Mouse (Mus musculus) cerebellum, postnatal 14 days (tissue): ENCODE measurements at regions not wholly inside any gene's neighbourhood (a gene's known extent, or its start where the extent isn't known, plus 50 kb on each side); places are given as distances from the start of the nearest gene placed in this dataset.

ENCODE experiments used
- DNase-seq, 2 experiments: peaks; one replicate each; pipeline ENCODE4 v3.0.0; 2021; ENCODE audit warnings: mixed read lengths in 2 of 2

DNA sequence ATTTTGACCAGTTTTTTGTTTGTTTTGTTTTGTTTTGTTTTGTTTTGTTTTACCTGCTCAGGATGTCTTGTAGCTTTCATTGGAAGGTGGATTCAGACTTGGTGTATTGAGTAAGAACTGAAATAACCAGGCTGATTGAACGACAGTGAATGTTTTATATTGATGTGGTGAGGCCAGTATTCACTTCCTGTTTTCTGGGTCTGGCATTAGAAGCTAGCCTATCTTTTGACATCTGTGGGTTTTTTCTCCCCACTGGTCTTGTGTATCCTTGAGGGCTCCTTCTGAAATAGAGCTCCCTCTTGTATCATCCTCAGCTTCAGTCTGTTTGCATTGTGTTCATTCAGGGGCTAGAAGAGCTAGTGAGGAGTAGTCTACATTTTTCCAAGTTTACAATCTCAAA, 175.5 kb downstream of the 1700129C05Rik start:
- no peak for DNase-seq

DNA sequence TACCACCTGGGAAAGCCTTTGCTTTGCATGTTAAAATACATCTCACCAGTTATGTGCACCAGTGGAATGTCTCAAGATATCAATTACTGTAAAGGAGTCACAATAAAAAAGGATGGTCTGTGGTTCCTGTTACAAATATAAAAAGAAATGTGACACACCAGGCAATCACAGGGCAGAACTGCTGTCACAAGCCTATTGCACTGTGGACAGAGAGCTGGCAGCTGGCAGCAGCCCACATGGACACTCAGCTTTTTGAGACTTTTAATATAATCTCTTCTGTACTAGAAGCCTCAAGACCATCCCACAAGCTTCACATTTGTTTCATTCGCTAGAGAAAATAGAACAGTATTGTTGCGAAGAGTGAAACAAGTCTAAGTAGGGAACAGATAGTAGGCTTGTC, 197.7 kb downstream of the 1700129C05Rik start:
- no peak for DNase-seq

DNA sequence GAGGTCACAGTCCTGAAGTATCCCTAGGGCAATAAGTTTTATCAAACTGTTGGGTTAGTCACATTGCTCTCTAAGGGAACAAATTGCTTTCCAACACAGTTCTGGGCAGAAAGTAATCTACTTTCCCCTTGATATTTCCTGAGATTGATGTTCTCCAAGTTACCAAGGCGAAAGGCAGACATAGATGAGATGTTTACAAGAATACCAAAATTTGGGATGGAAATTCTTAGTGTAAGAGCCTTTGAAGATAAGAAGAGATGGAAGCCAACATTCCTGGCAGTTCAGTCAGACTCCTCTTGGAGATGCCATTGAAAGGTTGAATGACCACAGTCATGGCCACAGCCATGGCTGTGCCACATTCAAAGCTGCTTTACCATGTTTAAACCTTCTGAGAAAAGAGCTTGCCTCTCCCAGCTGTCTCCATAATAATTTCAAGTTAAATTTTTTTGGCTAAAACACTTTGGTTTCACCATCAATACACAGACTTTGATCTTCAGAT, 199.4 kb downstream of the 1700129C05Rik start:
- no peak for DNase-seq

DNA sequence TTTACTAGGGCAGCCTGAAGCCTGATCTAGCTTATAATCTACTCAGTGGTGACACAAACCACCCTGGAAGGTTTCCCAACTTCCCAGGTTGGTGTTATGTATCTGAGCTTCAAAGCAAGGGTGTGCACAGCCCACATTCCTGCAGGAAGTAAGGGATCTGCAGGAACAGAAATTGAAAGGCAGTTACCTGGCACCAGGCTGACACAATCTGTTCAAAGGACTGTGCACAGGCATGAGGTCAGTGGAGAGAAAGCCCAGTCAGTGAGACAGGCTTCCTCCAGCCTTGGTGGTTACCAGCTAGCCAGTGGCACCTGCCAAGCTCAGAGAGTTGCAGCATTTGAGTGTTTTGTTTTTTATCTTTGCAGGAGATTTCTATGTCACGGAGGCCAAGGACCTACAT, 203.6 kb downstream of the 1700129C05Rik start:
- DNase-seq: peak; percentile 84 to 93

DNA sequence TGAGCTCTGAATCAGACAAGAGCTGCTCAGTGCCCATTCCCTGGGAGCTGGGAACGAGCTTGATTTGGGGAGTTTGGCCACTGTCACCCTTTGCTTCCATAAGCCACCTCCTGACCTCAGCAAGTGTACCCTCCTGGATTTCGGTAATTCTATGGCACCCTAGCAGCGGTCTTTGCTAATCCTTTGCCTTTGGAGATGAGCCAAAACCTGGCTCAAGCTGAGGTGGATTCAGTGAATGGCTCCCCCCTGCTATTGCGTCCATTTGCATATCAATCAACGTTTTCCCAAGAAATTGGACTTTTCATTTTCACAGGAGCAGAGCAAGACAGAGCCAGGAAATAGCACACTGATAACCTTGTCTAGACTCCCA, 204.1 kb downstream of the 1700129C05Rik start:
- DNase-seq: peak in 1 of 2 experiments; percentile 48

DNA sequence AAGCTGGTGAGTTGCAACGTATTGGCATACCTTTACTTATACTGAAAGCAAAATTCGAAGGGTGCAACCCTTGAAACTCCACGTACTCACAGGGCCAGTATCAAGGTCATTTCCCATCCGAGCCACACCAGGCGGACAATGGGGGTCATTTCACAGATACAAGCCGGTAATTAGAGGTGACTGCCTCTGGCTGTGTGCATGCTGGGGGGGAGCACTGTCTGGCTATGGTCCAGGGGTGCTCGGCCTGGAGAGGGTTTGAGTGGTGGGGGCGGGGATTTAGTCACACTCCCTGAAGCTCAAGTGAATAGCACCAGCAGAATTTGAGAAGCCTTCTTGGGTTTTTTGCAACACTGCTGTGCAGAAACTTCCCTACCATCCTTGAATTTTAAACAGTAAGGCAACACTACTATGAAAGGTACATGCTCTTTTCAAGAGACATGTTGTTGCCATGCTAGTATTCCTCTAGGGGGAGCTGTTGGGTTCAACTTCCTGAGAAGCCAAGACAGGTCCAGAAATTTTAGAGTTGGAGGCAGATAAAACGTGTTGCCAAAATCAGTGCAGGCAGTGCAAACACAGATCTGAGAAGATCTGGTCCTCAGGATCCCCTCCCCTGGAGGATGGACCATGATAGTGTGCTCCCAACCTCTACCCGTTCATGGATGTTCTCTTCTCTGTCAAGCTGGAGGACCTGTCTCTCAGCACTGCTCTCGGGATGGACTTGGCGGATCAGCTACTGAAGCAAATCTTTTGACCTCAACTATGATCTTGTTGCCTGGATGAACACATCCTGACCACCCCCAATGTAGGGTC, 204.7 kb downstream of the 1700129C05Rik start:
- DNase-seq: peak; percentile 69 to 73

DNA sequence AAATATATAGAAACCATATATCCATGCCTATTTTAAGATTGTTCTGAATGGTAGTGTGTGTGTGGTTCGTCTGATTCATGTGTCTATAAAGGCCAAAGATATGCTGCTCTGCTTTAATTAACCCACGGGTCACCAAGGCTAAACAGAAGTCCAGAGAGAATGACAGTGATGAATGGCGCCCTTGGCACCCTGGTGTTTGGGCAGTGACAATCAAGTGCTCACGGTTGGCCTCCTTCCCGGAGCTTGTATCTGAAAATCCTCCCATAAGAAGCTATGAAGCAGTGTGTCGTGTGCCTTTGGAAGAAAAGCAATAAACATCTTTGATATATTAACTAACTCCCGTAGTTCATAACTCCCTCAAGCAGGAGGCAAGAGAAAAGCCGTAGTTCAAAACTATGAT, 205.4 kb downstream of the 1700129C05Rik start:
- DNase-seq: peak; percentile 54 to 60

DNA sequence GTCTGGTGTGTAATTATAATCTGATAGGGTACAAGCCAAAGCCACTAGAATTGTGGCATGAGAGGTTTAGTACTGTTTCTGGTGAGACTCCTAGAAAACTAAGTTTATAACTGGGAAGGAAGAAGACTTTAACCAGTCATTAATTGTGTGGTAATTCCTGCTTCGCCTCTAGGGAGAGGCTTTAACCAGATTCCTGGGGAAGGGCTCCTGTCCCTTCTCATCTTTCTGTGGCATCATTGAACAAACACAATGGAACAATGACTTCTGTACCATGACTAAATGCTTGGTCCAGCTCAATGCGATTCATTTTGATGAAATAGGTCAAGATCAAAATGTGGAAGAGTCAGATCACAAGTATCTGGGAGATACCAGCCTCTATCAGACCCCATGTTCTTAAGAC, 206.6 kb downstream of the 1700129C05Rik start:
- DNase-seq: no peak

DNA sequence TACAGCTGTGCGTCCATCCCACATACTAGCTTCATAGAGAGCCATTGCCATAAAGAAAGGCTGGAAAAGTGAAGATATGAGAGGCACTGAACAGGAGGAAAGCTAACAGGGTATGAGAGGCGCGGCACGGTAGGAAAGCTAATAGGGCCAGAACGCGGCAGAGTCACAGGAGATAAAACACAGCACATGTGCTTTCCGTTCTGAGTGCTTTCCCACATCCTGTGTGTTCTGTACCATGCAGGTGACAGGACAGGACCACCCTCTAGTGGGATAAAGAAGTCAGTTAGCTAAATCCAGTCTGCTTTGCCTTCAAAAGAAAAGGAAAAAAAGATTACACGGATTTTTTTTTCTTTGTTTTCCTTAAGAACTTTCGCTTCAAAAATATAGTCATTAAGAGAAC, 224.8 kb downstream of the 1700129C05Rik start:
- DNase-seq: peak in 1 of 2 experiments; percentile 10

DNA sequence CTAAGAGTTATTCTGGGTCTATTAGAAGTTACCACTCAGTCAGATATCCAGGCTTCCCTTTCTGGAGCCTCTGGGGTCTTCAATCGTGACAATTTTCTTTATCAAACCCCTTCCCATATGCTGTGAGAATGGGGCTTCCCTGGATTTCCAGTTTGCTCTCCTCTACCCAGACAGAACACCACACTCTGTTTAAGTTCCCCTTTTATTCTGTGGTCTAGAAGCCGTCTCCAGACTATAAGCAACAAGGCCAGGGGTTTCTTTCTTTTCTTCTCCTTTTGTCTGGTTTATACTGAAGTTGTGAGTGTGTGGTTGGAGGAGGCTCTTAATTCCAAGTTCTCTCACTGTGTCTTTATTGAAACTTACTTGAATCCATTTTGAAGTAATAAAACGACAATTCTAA, 225.5 kb downstream of the 1700129C05Rik start:
- no peak for DNase-seq

DNA sequence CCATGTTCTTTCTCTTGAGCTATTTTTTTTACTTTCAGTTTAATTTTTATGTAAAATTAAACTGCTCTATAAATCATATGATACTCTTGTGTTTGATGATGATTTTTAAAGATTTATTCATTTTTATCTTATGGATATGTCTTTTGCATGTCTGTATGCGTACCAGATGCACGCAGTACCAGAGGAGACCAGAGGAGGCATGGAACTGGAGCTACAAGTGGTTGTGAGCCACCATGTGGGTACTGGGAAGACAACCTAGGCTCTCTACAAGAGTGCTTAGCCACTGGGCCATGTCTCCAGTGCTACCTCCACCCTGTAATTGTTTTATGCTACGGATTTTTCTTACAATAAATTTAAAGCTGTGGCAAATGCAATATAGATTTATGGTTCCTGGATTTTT, 227.8 kb downstream of the 1700129C05Rik start:
- DNase-seq: peak in 1 of 2 experiments; percentile 25

DNA sequence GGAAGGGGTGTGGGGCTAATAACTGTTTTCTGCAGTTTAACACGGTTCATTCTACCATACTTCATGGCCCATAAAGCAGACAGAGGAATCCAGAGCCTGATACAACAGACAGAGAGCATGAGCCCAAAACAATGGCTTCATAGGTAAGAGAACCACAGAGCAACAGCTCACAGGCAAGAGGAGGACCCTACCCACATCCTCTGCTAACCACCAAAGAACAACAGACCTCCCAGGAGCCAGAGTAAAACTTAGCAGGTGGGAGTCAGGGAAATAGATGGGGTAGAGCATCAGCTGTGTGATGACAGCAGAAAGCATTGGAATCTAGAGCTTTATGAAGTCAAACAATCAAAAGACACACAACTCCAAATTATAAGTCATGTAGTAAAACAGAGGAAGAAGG, 231.8 kb downstream of the 1700129C05Rik start:
- no peak for DNase-seq

DNA sequence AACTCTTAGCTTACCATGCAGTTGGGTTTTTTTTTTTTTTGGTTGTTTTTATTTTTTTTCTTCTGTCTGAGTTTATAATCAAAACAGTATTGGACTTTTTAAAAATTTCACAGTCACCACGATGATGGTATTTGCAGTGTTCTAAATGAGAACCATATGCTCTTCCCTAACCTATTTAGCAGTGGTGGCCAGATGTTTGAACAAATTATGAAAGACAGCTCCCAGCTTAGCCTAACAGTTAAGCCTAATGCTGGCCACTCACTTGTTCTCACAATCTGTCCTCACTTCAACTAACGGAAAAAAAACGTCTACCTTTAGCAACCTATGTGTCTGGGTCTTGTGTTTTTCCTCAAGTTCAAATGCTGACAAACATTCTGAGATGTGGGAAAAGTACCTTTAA, 234.8 kb downstream of the 1700129C05Rik start:
- DNase-seq: no peak

DNA sequence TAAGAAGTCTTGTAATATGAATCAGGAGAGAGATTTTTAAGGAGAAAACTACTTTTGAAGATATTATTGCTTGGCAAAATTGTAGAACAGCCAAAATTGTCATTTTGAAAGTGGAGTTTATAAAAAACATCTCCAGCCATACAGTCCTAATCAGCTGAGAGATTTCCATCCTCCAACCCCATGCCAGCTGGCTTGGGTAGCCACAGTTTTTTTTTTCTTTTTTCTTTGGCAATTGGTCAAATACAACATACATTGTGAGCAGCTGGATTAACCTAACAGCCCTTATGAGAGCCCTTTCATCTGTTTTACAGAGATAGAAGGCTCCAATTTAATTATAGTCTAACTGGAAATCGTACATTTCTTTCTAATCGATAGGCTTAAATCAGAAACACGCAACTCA, 235.3 kb downstream of the 1700129C05Rik start:
- no peak for DNase-seq

DNA sequence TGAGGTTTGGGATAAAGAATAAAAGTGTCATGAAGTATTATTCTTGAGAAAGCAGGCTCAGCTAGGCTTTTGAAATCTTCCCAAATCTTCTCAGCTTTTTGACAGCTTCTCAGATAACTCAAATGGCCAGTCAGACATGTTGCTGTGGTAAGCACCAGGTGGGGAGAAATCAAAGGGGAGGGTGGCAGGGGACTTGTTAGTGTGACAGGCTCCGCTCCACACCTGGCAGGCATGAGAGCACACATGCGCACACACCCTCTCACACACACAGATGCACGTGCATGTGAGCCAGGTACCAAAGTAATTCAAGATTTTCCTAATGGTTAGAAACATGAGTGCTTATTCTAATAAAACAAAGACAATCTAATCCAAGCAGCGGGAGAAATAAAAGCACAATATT, 236.1 kb downstream of the 1700129C05Rik start:
- DNase-seq: no peak

DNA sequence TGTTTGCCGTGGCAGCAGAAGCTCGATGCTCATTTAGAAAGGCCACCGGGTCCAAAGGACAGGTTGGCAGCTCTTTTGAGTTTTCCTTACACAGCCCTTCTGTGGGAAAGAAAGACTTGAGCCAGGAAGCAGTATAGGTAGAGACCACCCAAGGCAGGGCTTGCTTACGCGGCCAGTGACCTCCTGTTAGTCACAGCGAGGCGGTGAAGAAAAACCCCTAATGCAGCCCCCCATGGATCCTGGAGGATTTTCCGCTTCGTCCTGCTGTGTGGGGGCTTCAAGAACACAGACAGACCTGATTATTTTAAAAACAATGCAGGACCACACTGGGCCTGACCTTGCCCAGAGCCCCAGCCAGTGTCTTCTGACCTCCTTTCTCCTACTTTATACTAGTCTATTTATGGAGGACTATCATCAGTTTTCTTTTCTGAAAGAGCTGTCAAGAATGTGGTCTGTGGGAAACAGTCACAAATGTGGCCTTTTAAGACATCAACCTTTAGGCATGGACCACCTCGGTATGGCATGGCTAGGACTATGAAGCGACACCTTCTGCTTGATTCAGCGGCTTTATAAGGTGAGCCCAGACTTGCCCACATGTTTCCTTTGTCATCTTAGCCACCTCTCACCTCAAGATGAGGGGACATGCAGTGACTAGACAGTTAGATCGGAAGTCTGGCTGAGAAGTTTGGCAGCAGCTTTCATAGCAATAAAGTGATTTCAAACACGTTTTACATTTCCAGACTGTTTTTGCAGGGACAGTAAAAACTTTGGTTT, 274.3 kb downstream of the 1700129C05Rik start:
- DNase-seq: peak in 1 of 2 experiments; percentile 4

DNA sequence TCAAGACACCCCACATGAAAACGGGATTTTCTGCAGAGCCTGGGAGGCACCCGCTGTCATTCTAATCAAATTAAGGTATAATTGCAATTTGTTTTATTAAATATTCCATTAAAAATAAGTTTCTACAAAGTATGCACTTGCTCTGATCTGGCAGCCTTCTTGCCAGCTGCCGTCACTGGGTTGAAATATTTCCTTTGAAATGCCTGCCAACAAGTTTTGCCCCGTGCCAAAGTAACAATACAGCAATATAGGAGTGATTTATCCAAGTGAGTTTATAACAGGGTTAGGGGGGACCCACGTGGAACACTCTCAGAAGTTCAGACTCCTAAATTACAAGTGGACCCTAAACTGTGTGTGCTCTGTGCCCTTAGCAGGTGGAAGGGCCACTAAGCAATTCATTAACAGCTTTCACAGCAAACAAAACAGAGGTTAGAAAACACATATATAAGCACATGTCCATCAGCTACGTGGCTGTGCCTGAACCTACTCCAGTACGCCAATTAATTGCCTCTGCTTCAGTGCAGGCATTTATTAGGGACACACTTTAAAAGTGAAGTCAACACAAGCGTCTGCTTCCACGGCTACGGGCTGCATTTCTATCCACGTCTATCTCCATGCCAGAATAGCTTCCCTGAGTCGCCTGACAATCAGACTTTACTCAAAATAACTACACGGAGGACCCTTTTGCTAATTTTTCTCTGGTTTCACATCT, 275.1 kb downstream of the 1700129C05Rik start:
- DNase-seq: peak in 1 of 2 experiments; percentile 12

DNA sequence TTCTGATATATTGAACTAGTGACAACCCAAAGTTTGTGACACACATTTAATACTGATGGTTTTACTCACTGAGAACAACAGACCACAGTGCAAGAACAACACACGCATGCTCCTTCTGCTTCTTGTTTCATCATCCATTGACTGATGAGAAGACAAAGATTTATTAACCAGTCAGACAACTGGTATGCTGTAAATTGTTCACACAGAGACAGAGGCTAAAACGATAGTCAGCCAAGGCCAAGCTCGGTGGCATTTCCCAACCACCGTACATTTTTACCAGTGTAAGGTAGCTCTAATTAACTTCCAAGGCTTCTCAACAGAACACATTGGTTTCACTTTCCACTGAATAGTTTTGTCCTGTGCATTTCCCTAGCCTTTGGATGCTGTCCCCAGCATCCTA, 287.8 kb downstream of the 1700129C05Rik start:
- no peak for DNase-seq

DNA sequence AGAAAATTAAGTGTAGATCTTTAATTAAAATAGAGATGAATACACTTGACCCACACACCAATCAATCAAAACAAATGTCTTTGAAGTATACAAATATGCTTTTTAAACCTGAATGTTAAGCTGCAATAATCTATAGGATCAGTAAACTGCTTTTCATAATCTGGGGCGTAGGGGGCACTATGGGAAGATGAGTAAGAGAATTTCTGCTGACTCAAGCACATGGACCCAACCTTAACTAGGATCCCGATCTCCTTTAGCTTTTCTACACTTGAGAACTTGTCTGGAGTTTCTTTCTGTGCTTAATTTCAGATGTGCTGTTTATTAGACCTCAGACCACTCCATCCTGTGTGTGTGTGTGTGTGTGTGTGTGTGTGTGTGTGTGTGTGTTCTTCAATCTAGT, 298.1 kb downstream of the 1700129C05Rik start:
- no peak for DNase-seq

DNA sequence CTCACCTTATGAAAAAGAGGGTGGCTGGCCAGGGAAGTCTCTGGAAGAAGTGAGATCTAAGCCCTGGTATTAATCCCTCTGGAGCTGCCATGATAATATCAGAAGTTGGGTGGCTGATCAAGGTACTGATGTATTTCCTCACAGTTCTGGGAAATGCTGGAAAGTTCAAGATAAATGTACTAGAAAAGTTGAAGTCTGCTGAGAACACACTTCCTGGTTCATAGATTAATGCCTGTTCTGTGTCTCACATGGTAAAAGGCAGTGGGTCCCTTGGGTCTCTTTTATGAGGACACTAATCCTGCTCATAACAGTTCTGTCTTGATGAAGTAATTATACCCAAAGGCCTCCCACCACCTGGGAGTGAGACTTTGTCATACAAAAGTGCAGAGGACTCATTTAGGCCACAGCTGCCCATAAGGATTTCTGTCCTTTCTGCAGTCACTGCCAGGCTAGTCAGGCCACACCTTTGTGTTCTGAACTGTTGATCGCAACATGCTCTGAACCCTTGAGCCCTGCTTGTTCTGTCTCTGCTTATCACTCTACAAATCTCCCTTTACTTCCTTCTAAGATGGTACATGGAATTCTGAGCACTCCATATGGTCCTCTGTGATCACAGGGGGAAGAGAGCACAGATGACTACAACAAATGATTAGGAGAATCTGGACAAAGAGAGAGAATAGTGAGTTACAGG, 300.4 kb downstream of the 1700129C05Rik start:
- no peak for DNase-seq

DNA sequence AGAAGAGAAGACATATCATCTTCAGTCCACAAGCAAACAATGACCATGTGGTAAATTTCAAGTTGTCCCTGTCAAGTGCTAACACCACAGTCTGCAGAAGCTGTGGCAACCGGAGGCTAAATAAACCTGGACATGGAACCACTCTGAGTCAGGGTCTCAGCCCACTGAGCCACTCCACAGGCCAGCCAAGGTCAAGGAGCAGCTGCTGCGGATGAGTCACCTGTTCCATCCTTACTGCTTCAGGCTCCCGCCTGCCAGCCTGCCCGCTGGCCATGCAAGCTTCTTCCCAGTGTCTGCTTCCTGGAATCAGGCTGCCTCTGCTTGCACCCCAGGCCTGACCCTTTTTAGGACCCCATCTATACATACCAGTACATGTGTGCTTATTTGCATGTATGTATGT, 319.8 kb downstream of the 1700129C05Rik start:
- no peak for DNase-seq

DNA sequence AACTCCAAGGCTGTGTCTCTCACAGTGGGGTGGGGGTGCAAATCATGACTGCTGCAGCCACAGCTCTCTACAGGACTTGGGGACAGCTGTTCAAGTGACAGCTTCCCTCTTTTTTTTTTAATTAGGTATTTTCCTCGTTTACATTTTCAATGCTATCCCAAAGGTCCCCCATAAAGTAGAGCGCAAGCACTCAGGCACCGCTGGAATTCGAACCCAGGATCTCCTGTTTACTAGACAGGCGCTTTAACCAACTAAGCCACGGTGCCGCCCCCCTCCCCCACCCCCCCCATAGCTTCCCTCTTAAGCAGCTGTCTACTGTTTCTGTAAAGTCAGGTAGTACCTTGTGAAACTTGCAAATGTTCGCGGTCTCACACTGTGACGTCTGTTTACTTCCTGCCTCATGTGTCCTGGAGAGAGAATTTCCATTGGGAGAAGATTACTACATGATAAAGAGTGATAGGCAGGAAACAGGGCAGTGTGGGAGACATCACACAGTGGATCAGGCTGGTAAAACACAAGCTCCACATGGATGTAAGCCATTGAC, 324.7 kb downstream of the 1700129C05Rik start:
- DNase-seq: peak; percentile 44 to 69

DNA sequence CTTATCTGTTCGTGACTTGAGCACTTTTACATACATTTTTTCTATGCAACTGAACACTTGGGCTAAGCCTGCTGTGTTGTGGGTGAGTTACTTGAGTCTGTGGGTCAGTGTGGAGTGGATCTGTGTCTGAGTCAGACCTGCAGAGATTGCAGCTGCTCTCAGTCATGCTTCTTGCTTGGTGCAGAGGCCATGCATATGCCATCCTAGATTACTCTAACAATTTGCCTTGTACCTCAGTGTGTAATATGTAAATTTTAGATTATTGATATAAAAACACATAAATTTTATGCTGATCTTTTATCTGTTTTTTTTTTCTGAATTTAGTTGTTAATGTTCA, 326.2 kb downstream of the 1700129C05Rik start:
- DNase-seq: no peak
